In the genomic region with DNA sequence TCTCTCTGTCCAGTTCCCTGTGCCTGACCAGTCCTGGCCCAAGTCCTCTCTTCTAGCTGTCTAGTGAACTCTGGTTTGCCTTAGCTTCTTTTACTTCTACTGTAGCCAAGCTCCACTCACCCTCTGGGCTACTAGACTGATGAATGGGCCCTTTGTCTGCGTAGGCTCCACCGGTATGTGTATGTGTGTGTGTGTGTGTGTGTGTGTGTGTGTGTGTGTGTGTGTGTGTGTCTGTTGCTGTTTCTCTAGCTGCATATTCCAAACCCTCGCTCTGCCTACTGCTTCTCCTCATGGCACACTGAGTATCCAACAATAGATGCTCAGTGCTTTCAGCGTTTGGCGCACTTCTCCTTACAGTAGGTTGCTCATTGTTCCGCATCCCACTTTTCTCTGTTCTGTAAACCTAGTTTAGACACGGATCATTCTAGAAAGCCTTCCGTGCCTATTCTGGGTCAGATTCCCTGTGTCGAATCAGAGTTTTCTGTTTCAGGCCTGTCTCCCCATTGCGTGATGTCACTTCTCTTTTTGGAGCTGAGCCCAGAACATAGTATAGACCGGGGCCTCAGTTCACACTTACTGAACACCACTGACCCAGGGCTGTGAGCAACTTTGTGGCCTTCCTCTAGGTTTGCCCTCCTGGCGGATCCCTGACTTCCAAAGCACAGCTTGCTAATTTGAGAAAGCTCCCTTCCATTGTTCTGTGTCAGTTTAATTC, we compare ENCODE assay signal across 9 mouse cellular contexts. TPM values are rescaled to one million over a fixed set of nuclear protein-coding genes. Genes with fewer than 3 reads are reported as not detected.
DNase-seq lines count a peak whose midpoint lies in the region; ATAC-seq lines count a peak whose summit lies in the region.
"Had no signal": no experiment of that assay in that cellular context is flagged by ENCODE, and none has a peak within 500 bp of the region (broad histone marks: within the 10 kb centered on the region; RNA-seq: fewer than 3 reads in every experiment).

No protein-coding gene starts in this region.

- no peaks in the 10 kb centered on the region for H3K27me3 ChIP-seq in forebrain, embryonic 10.5 days (ENCODE audit: poor library complexity, severe bottlenecking)
- no peaks in the 10 kb centered on the region for H3K27me3 ChIP-seq in neural tube, embryonic 13.5 days

- H3K9me3 ChIP-seq in forebrain, embryonic 10.5 days = no peaks in the 10 kb centered on the region
- no peaks in the 10 kb centered on the region for H3K9me3 ChIP-seq in neural tube, embryonic 13.5 days

- no peaks in the 10 kb centered on the region for H3K36me3 ChIP-seq in forebrain, embryonic 10.5 days (replicated peaks)
- no peaks in the 10 kb centered on the region for H3K36me3 ChIP-seq in neural tube, embryonic 13.5 days

- peak; percentile 81 for ATAC-seq in frontal cortex, adult (ENCODE audit: low TSS enrichment)
- ATAC-seq in neural tube, embryonic 13.5 days (ENCODE audit: low read depth) = peak; percentile 79
- ATAC-seq in megakaryocyte, adult 5-6 weeks (ENCODE audit: poor library complexity, severe bottlenecking) = no peak

- WGBS in forebrain, embryonic 10.5 days = 78% methylated on average over 12 of the region's 12 CpGs
- 38% methylated on average over 12 of the region's 12 CpGs for WGBS in neural tube, embryonic 13.5 days

- peak overlapping the region; percentile 51; the same call in 1 of the 2 replicates for H3K27ac ChIP-seq in forebrain, embryonic 10.5 days
- peak overlapping the region; percentile 64 for H3K27ac ChIP-seq in neural tube, embryonic 13.5 days (replicated peaks)

- no peak for DNase-seq in frontal cortex, postnatal 25 days (ENCODE audit: low spot score in 2 of 2)
- peak; percentile 29 for DNase-seq in forebrain, embryonic 10.5 days (ENCODE audit: extremely low spot score, low spot score)
- peak; percentile 45 to 47 for DNase-seq in layer of hippocampus, postnatal 14 days (ENCODE audit: low spot score in 2 of 2)
- DNase-seq in MN1 (ENCODE audit: low spot score) = no peak
- DNase-seq in kidney, adult 18-20 months = no peak

- H3K4me2 ChIP-seq in neural tube, embryonic 13.5 days = no peak overlapping the region

- H3K4me1 ChIP-seq in forebrain, embryonic 10.5 days = peaks cover 18% of the 10 kb centered on the region
- peaks cover 13% of the 10 kb centered on the region for H3K4me1 ChIP-seq in neural tube, embryonic 13.5 days (replicated peaks)

- H3K9ac ChIP-seq in neural tube, embryonic 13.5 days = no peak overlapping the region

- H3K4me3 ChIP-seq in forebrain, embryonic 10.5 days = no peak overlapping the region
- no peak overlapping the region for H3K4me3 ChIP-seq in neural tube, embryonic 13.5 days

RNA-seq across cellular contexts. Expression of a gene that starts 26.5 kb away (rescaled TPM):
- 2.8 and 2.9 TPM in 2 replicates for polyA plus RNA-seq in forebrain, embryonic 10.5 days (2016; fragmentation: Nextera tagmentation; extraction: Ambion mirVana)
- total RNA-seq in layer of hippocampus, postnatal 14 days (2021) = 10 to 100 TPM; 13.4 to 14.3 TPM
- polyA plus RNA-seq in neural tube, embryonic 13.5 days (2015; fragmentation: Nextera tagmentation; extraction: Ambion mirVana) = 5.2 and 6.4 TPM in 2 replicates
- not detected in 2 replicates for total RNA-seq in megakaryocyte, adult 5-6 weeks (2015)
- 0.04 TPM in 1 of 2 replicates, not detected in the other for total RNA-seq in megakaryocyte, adult 5-6 weeks (2017)
- total RNA-seq: granulocyte monocyte progenitor cell, adult 5-6 weeks had no signal

Comparison
In these comparisons a context has a peak if more than half of its experiments do, and no peak if none do; other contexts are left out.
1. DNase-seq: peak in forebrain, embryonic 10.5 days (single experiment) and layer of hippocampus, postnatal 14 days (2 of 2); none in frontal cortex, postnatal 25 days (0 of 2), MN1 (single experiment) and kidney, adult 18-20 months (single experiment).
2. RNA of a gene that starts 26.5 kb away (total RNA-seq): 13.4 to 14.3 TPM in layer of hippocampus, postnatal 14 days; 0.04 TPM in megakaryocyte, adult 5-6 weeks; every median in the first group is over 10 times any median in the second.